30 mouse cellular contexts compared by ENCODE assay signal in genomic region chr16:55345644-55346043, GRCm38 (mm10). TPM values are rescaled to one million over a fixed set of nuclear protein-coding genes. Genes with fewer than 3 reads are reported as not detected.
"Had no signal": no experiment of that assay in that cellular context is flagged by ENCODE, and none has a peak within 500 bp of the region (broad histone marks: within the 10 kb centered on the region; RNA-seq: fewer than 3 reads in every experiment).

No protein-coding gene starts in this region.

- H3K9me3 ChIP-seq: heart, embryonic 10.5 days; heart, embryonic 12.5 days; hindbrain, embryonic 13.5 days; hindbrain, embryonic 15.5 days; liver, embryonic 12.5 days had no signal

- ATAC-seq: hindbrain, postnatal 0 days; liver, embryonic 12.5 days had no signal

- H3K9ac ChIP-seq: heart, embryonic 12.5 days; hindbrain, embryonic 13.5 days; hindbrain, embryonic 15.5 days; limb, embryonic 13.5 days; limb, embryonic 15.5 days; liver, embryonic 12.5 days; liver, embryonic 14.5 days had no signal

- H3K27ac ChIP-seq: gastrocnemius, adult 2 months; heart, embryonic 10.5 days; hindbrain, embryonic 13.5 days; hindbrain, embryonic 15.5 days; hindbrain, postnatal 0 days; limb, embryonic 13.5 days; limb, embryonic 15.5 days; liver, embryonic 12.5 days; liver, embryonic 14.5 days had no signal

- H3K27me3 ChIP-seq: heart, embryonic 12.5 days; hindbrain, embryonic 13.5 days; hindbrain, embryonic 15.5 days; limb, embryonic 13.5 days; limb, embryonic 15.5 days; liver, embryonic 12.5 days had no signal

- H3K36me3 ChIP-seq: heart, embryonic 10.5 days; heart, embryonic 12.5 days; hindbrain, embryonic 13.5 days; hindbrain, embryonic 15.5 days; limb, embryonic 13.5 days; limb, embryonic 15.5 days; liver, embryonic 12.5 days had no signal

- DNase-seq: gastrocnemius, adult 2 months; gastrocnemius, postnatal 10 days; gastrocnemius, postnatal 25 days; heart, adult 18-20 months; heart, postnatal 10 days; kidney, adult 11 months; kidney, postnatal 10 days; kidney, postnatal 25 days; layer of hippocampus, adult 9-11 months; layer of hippocampus, postnatal 36 days; left cerebral cortex, postnatal 4 days had no signal

- H3K4me2 ChIP-seq: heart, embryonic 12.5 days; hindbrain, embryonic 13.5 days; hindbrain, embryonic 15.5 days; limb, embryonic 13.5 days; limb, embryonic 15.5 days; liver, embryonic 12.5 days had no signal

- H3K4me3 ChIP-seq: gastrocnemius, adult 2 months; heart, embryonic 10.5 days; heart, embryonic 12.5 days; hindbrain, embryonic 13.5 days; hindbrain, embryonic 15.5 days; limb, embryonic 13.5 days; limb, embryonic 15.5 days; liver, embryonic 12.5 days had no signal

- H3K4me1 ChIP-seq: heart, embryonic 10.5 days; heart, embryonic 12.5 days; hindbrain, embryonic 13.5 days; hindbrain, embryonic 15.5 days; limb, embryonic 13.5 days; limb, embryonic 15.5 days; liver, embryonic 12.5 days had no signal

RNA-seq across cellular contexts. Expression of gene Zpld1, which starts 47.9 kb away (rescaled TPM):
- total RNA-seq: gastrocnemius, adult 2 months; gastrocnemius, postnatal 25 days; gastrocnemius, postnatal 4 days; granulocyte monocyte progenitor cell, adult 5-6 weeks; heart, adult 18-20 months; heart, adult 8-10 months; heart, postnatal 10 days; heart, postnatal 25 days; hematopoietic stem cell, adult 5-6 weeks; left cerebral cortex, adult 8-10 months; liver, adult 2 months had no signal
- polyA plus RNA-seq: heart, embryonic 10.5 days; heart, embryonic 12.5 days; heart, embryonic 16.5 days; large intestine, adult 2 months; liver, adult 2 months; liver, embryonic 12.5 days; liver, embryonic 14.5 days; liver, embryonic 16.5 days had no signal
